Mouse (Mus musculus) C2C12 (cell line): ENCODE measurements around the gene Ern2. TPM values are rescaled to one million over a fixed set of nuclear protein-coding genes. Genes with fewer than 3 reads are reported as not detected.
A peak's percentile ranks its signal among the peaks of the same experiment; 100 is the strongest.

Experiments
- H3K27me3 ChIP-seq: one replicate; pipeline ENCODE4 v1.6.1; 2011; ENCODE audit not compliant: control insufficient read depth, insufficient read depth, insufficient read length
- H3K36me3 ChIP-seq: one replicate; pipeline ENCODE4 v1.6.1; 2011; ENCODE audit not compliant: control insufficient read depth, insufficient read depth
- H3K4me3 ChIP-seq: one replicate; pipeline ENCODE4 v1.5.1; 2011; ENCODE audit warnings: mild to moderate bottlenecking, control low read depth; ENCODE audit not compliant: poor library complexity, insufficient read depth, severe bottlenecking
- H3K79me2 ChIP-seq: one replicate; pipeline ENCODE4 v1.6.1; 2011; ENCODE audit not compliant: control insufficient read depth, insufficient read depth
- H3K79me3 ChIP-seq: one replicate; pipeline ENCODE4 v1.6.1; 2011; ENCODE audit warnings: low read depth, control low read depth
- H3ac ChIP-seq: one replicate; pipeline ENCODE3; 2011; ENCODE audit warnings: low read depth; ENCODE audit not compliant: control insufficient read depth, insufficient read length
- CEBPB ChIP-seq: IDR thresholded peaks from one replicate; pipeline ENCODE4 v1.6.1; 2011; ENCODE audit warnings: low read depth, mild to moderate bottlenecking, control low read depth, moderate library complexity
- CTCF ChIP-seq: IDR thresholded peaks from one replicate; pipeline ENCODE4 v1.5.1; 2011; ENCODE audit not compliant: control insufficient read depth, insufficient read depth, insufficient read length
- FOSL1 ChIP-seq: IDR thresholded peaks from one replicate; pipeline ENCODE4 v1.8.0; 2011; ENCODE audit warnings: mild to moderate bottlenecking, low read length; ENCODE audit not compliant: poor library complexity, insufficient read depth, severe bottlenecking
- MAX ChIP-seq: IDR thresholded peaks from one replicate; pipeline ENCODE4 v1.6.1; 2011; ENCODE audit warnings: mild to moderate bottlenecking, control low read depth
- MYOD1 ChIP-seq: IDR thresholded peaks from one replicate; pipeline ENCODE4 v1.6.1; 2011; ENCODE audit warnings: low read depth; ENCODE audit not compliant: control insufficient read depth, insufficient read length
- MYOG ChIP-seq: IDR thresholded peaks from one replicate; pipeline ENCODE4 v1.6.1; 2011; ENCODE audit not compliant: control insufficient read depth, insufficient read length; ENCODE audit errors: extremely low read depth
- USF1 ChIP-seq: IDR thresholded peaks from one replicate; pipeline ENCODE4 v1.6.1; 2011; ENCODE audit warnings: low read depth, mild to moderate bottlenecking, control low read depth, moderate library complexity
- polyA plus RNA-seq: library from polyadenylated mRNA; unstranded; fragments of >200 nt; fragmentation: generic; extraction: Trizol; gene quantifications from one replicate; pipeline ENCODE4 v1.2.1, GENCODE M21; 2012; ENCODE audit warnings: missing spikeins

The Ern2 gene
- polyA plus RNA-seq, 1 experiment = not detected

GRCm38 (mm10) chr7:122219315-122219801, 33.4 kb upstream of the Ern2 start, which contains the start of gene Chp2:
Gene Chp2 (plus strand): TSS chr7:122219496.
- H3K4me3 ChIP-seq = no peak within 1 kb of the TSS

GRCm38 (mm10) chr7:122208276-122209021, 22.4 kb upstream of the Ern2 start:
- TF ChIP-seq CTCF (no peak), USF1 (no peak), MAX (no peak), FOSL1 (no peak), CEBPB (no peak)
- Histone ChIP-seq H3K79me2 (no peaks in the 10 kb centered on the region), H3K36me3 (no peaks in the 10 kb centered on the region), H3K27me3 (peaks cover 60% of the 10 kb centered on the region), H3ac (no peak overlapping the region), H3K4me3 (no peak overlapping the region), H3K79me3 (no peaks in the 10 kb centered on the region)

More at GRCm38 (mm10) chr7:122219315-122219801, 33.4 kb upstream of the Ern2 start, which contains the start of gene Chp2:
- no peak for TF ChIP-seq CTCF
- no peak for TF ChIP-seq MYOD1
- no peak for TF ChIP-seq FOSL1
- TF ChIP-seq CEBPB = no peak
- Histone ChIP-seq H3K79me2 (no peaks in the 10 kb centered on the region), H3ac (no peak within 1 kb of the TSS), H3K36me3 (no peaks in the 10 kb centered on the region), H3K79me3 (no peaks in the 10 kb centered on the region), H3K27me3 (peaks cover 26% of the 10 kb centered on the region)

GRCm38 (mm10) chr7:122206121-122206520, 20.1 kb upstream of the Ern2 start:
- Histone ChIP-seq H3K27me3 (peaks cover 50% of the 10 kb centered on the region), H3ac (no peak overlapping the region), H3K79me3 (no peaks in the 10 kb centered on the region), H3K4me3 (no peak overlapping the region), H3K79me2 (no peaks in the 10 kb centered on the region), H3K36me3 (no peaks in the 10 kb centered on the region)
- TF ChIP-seq USF1 (no peak), FOSL1 (no peak), CEBPB (no peak), CTCF (no peak), MYOD1 (no peak), MAX (no peak), MYOG (no peak)

GRCm38 (mm10) chr7:122203936-122204335, 17.9 kb upstream of the Ern2 start:
- H3K79me3 ChIP-seq = no peaks in the 10 kb centered on the region
- TF ChIP-seq MYOD1 = no peak
- no peak for TF ChIP-seq CTCF
- no peak for TF ChIP-seq FOSL1
- no peak for TF ChIP-seq USF1
- no peak for TF ChIP-seq MYOG
- no peak for TF ChIP-seq CEBPB
- TF ChIP-seq MAX = no peak
- no peak overlapping the region for H3ac ChIP-seq
- no peaks in the 10 kb centered on the region for H3K79me2 ChIP-seq
- no peak overlapping the region for H3K4me3 ChIP-seq
- no peaks in the 10 kb centered on the region for H3K36me3 ChIP-seq
- H3K27me3 ChIP-seq = peaks cover 39% of the 10 kb centered on the region

- H3K36me3 ChIP-seq = no peaks in the 10 kb centered on the region
- no peaks in the 10 kb centered on the region for H3K79me2 ChIP-seq
- H3K4me3 ChIP-seq = no peak overlapping the region
- peak; percentile 22 for TF ChIP-seq CTCF
- no peak for TF ChIP-seq CEBPB
- H3ac ChIP-seq = no peak overlapping the region
- H3K27me3 ChIP-seq = peaks cover 14% of the 10 kb centered on the region
- H3K79me3 ChIP-seq = no peaks in the 10 kb centered on the region
These were observed 13.3 kb upstream of the Ern2 start for GRCm38 (mm10) chr7:122199296-122199695.

- Histone ChIP-seq H3K27me3 (peaks cover 6% of the 10 kb centered on the region), H3K79me3 (no peaks in the 10 kb centered on the region), H3K36me3 (no peaks in the 10 kb centered on the region), H3ac (no peak overlapping the region), H3K79me2 (no peaks in the 10 kb centered on the region), H3K4me3 (no peak overlapping the region)
- TF ChIP-seq CEBPB (no peak), MAX (no peak), USF1 (no peak), FOSL1 (no peak), MYOG (no peak), MYOD1 (no peak), CTCF (no peak)
These were observed 11.3 kb upstream of the Ern2 start for GRCm38 (mm10) chr7:122197306-122197705.
